Mouse (Mus musculus) stomach, embryonic 14.5 days (tissue): ENCODE results near the gene Slc10a6. TPM values are rescaled to one million over a fixed set of nuclear protein-coding genes. Genes with fewer than 3 reads are reported as not detected.

Source experiments
- ATAC-seq: fragments of 200-750 bp; cut with Nextera tagmentation; 2 replicates; pipeline ENCODE4 v1.8.0; 2017; ENCODE audit warnings: low read depth, moderate TSS enrichment; ENCODE audit not compliant: insufficient number of reproducible peaks, insufficient read depth, low FRiP score
- H3K27ac ChIP-seq: fragments of 300-500 bp; sonication (generic); 2 replicates; pipeline ENCODE4 v1.5.1; 2014; ENCODE audit warnings: mild to moderate bottlenecking, low read length, moderate library complexity, mixed read lengths
- H3K27me3 ChIP-seq: fragments of 300-500 bp; sonication (generic); 2 replicates; pipeline ENCODE4 v1.6.1; 2014; ENCODE audit warnings: low read length, control low read depth, mixed read lengths; ENCODE audit not compliant: control insufficient read depth, insufficient read depth
- H3K36me3 ChIP-seq: fragments of 300-500 bp; sonication (generic); 2 replicates; pipeline ENCODE4 v1.6.1; 2014; ENCODE audit warnings: mild to moderate bottlenecking, control low read depth, low read length, moderate library complexity, mixed read lengths; ENCODE audit not compliant: control insufficient read depth, insufficient read depth
- H3K4me1 ChIP-seq: fragments of 300-500 bp; sonication (generic); 2 replicates; pipeline ENCODE4 v1.6.1; 2014; ENCODE audit warnings: low read length, control low read depth, mixed read lengths; ENCODE audit not compliant: control insufficient read depth, insufficient read depth
- H3K4me2 ChIP-seq: fragments of 300-500 bp; sonication (generic); replicated peaks from 2 replicates; pipeline ENCODE4 v1.6.1; 2014; ENCODE audit warnings: low read depth, low read length, control low read depth
- H3K4me3 ChIP-seq: fragments of 300-500 bp; sonication (generic); 2 replicates; pipeline ENCODE4 v1.5.1; 2014; ENCODE audit warnings: low read depth, low read length, control low read depth
- H3K9ac ChIP-seq: fragments of 300-500 bp; sonication (generic); replicated peaks from 2 replicates; pipeline ENCODE4 v1.6.1; 2014; ENCODE audit warnings: low read depth, mild to moderate bottlenecking, control low read depth, low read length, moderate library complexity, mixed read lengths
- H3K9me3 ChIP-seq: fragments of 300-500 bp; sonication (generic); 2 replicates; pipeline ENCODE4 v1.6.1; 2016; ENCODE audit warnings: low read depth, low read length, control low read depth; ENCODE audit not compliant: control insufficient read depth
- WGBS: fragments of 180-500 bp; shearing (Covaris S2); extraction: QIAGEN DNeasy Blood & Tissue Kit; methylation state at CpG from one replicate; pipeline ENCODE4 v1.1.7; 2014; 5-methylcytosine and 5-hydroxymethylcytosine counted together
- polyA plus RNA-seq: library from polyadenylated mRNA; unstranded; fragments of >200 nt; fragmentation: Nextera tagmentation; extraction: Ambion mirVana; gene quantifications from 2 replicates; pipeline ENCODE4 v1.2.1, GENCODE M21; 2014

Slc10a6 gene
- polyA plus RNA-seq, 1 experiment from 2014 or later, result 0.49 TPM

- Histone ChIP-seq H3K27ac (peak overlapping the region; percentile 23; the same call in 1 of the 2 replicates), H3K4me2 (no peak overlapping the region), H3K9me3 (no peaks in the 10 kb centered on the region), H3K27me3 (no peaks in the 10 kb centered on the region), H3K4me3 (no peak overlapping the region), H3K9ac (no peak overlapping the region), H3K4me1 (peaks cover 7% of the 10 kb centered on the region), H3K36me3 (no peaks in the 10 kb centered on the region)
- WGBS, result 65% methylated on average over 9 of the region's 9 CpGs
- ATAC-seq, result no peak
These were observed 814 bp upstream of the Slc10a6 start for GRCm38 (mm10) chr5:103629854-103630580.

GRCm38 (mm10) chr5:103628499-103628898, 704 bp downstream of the Slc10a6 start:
- Histone ChIP-seq H3K4me3 (no peak overlapping the region), H3K27me3 (no peaks in the 10 kb centered on the region), H3K9me3 (no peaks in the 10 kb centered on the region), H3K36me3 (no peaks in the 10 kb centered on the region), H3K9ac (no peak overlapping the region), H3K4me1 (peaks cover 7% of the 10 kb centered on the region), H3K4me2 (no peak overlapping the region), H3K27ac (no peak overlapping the region)
- WGBS, result 75% methylated on average over 6 of the region's 6 CpGs
- ATAC-seq, result no peak

- H3K27ac ChIP-seq, result no peak overlapping the region
- no peaks in the 10 kb centered on the region for H3K27me3 ChIP-seq
- H3K4me3 ChIP-seq, result no peak overlapping the region
- H3K36me3 ChIP-seq, result no peaks in the 10 kb centered on the region
- no peak overlapping the region for H3K9ac ChIP-seq
- no peak overlapping the region for H3K4me2 ChIP-seq
- no peaks in the 10 kb centered on the region for H3K9me3 ChIP-seq
- WGBS, result 87% methylated on average over 5 of the region's 5 CpGs
- peaks cover 8% of the 10 kb centered on the region for H3K4me1 ChIP-seq
- no peak for ATAC-seq
These were observed 4.4 kb downstream of the Slc10a6 start for GRCm38 (mm10) chr5:103624831-103625230.

DNA sequence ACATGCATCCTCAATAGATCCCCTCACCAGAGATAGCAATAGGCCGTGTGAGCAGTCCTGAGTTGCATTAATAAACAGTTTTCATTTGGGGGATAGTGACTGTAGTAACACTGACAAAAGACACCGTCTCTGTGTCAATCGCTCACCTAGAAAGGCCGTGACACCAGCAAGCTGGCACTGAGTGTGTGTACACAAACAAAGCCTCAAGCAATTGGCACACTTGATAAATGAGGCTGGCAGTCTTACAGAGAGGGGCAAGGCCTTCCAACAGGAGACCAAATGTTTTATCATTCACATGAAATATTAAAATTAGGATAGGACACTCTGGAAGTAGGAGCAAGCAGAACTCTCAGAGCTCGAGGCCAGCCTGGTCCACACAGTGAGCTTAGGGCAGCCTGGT, 6.9 kb downstream of the Slc10a6 start:
- H3K4me1 ChIP-seq, result peaks cover 6% of the 10 kb centered on the region; the same call in 1 of the 2 replicates
- ATAC-seq, result no peak

DNA sequence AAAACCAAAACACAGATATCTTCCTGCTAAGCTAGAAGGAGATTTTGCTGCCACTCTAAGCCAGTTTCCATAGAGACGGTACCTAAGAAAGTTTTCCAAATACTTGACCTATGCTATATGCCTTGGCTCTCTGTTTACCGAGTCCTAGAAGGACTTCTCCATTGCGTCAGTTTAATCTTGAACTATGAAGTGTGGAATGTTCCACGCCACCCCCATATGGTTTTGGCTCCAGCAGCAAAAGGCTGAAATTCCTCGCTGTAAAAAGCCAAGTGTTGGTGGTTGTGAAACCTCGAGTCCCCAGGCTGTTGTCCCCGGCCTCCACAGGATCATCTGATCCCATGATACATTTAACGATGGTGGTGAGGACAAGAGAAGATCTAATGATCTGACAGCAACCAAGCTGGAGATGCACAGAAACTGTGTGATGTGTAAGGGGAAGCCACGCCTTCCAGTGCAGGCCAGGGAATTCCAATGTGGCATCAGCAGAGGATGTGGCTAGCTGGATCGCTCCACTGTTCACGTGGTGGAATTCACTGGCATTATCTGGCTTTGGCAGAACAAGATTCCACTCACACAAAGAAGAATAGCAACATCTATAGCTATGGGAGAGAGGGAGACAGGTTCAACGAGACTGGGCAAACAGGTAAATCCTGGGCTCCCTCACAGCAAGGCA, 8.8 kb downstream of the Slc10a6 start:
- Histone ChIP-seq H3K4me2 (no peak overlapping the region), H3K27ac (peak overlapping the region; percentile 44; the same call in 1 of the 2 replicates), H3K4me1 (peaks cover 6% of the 10 kb centered on the region; the same call in 1 of the 2 replicates), H3K4me3 (no peak overlapping the region), H3K36me3 (no peaks in the 10 kb centered on the region), H3K9me3 (no peaks in the 10 kb centered on the region), H3K9ac (no peak overlapping the region), H3K27me3 (no peaks in the 10 kb centered on the region)
- 52% methylated on average over 12 of the region's 12 CpGs for WGBS
- ATAC-seq, result no peak

More for the DNA sequence above, 6.9 kb downstream of the Slc10a6 start:
- H3K27me3 ChIP-seq, result no peaks in the 10 kb centered on the region
- H3K4me3 ChIP-seq, result no peak overlapping the region
- no peak overlapping the region for H3K9ac ChIP-seq
- no peak overlapping the region for H3K4me2 ChIP-seq
- 72% methylated on average over 5 of the region's 5 CpGs for WGBS
- no peaks in the 10 kb centered on the region for H3K36me3 ChIP-seq
- H3K9me3 ChIP-seq, result no peaks in the 10 kb centered on the region
- H3K27ac ChIP-seq, result no peak overlapping the region

- no peak overlapping the region for H3K4me3 ChIP-seq
- H3K9ac ChIP-seq, result no peak overlapping the region
- ATAC-seq, result no peak
- no peaks in the 10 kb centered on the region for H3K36me3 ChIP-seq
- peaks cover 6% of the 10 kb centered on the region; the same call in 1 of the 2 replicates for H3K4me1 ChIP-seq
- 72% methylated on average over 9 of the region's 9 CpGs for WGBS
- no peaks in the 10 kb centered on the region for H3K9me3 ChIP-seq
- no peaks in the 10 kb centered on the region for H3K27me3 ChIP-seq
- H3K4me2 ChIP-seq, result no peak overlapping the region
- no peak overlapping the region for H3K27ac ChIP-seq
These were observed 12.0 kb downstream of the Slc10a6 start for GRCm38 (mm10) chr5:103617191-103617590.

GRCm38 (mm10) chr5:103614356-103614755, 14.8 kb downstream of the Slc10a6 start:
- no peaks in the 10 kb centered on the region for H3K27me3 ChIP-seq
- 86% methylated on average over 7 of the region's 7 CpGs for WGBS
- H3K36me3 ChIP-seq, result no peaks in the 10 kb centered on the region
- H3K4me2 ChIP-seq, result no peak overlapping the region
- no peak overlapping the region for H3K4me3 ChIP-seq
- no peak overlapping the region for H3K9ac ChIP-seq
- no peak for ATAC-seq
- H3K27ac ChIP-seq, result no peak overlapping the region
- H3K4me1 ChIP-seq, result no peaks in the 10 kb centered on the region
- no peaks in the 10 kb centered on the region for H3K9me3 ChIP-seq

DNA sequence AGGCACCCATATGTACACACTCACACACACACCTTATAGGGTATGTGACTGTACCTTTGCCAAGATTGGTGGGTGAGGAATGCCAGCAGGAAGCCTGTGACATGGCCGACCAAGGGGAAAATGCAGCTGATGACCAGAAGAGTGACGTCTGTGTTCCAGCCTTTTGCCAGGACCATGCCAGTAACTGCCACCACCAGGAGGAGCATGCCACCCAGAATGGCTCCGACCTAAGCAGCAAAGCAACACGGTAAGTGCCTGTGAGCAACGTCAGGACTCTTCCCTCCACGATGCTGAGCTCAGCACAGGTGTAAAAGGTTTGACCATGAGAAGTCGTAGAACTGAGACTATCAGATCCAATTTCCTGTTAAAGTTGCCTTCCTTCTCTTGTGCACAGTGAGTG, 16.9 kb downstream of the Slc10a6 start:
- ATAC-seq, result no peak
- Histone ChIP-seq H3K9ac (no peak overlapping the region), H3K4me1 (no peaks in the 10 kb centered on the region), H3K9me3 (no peaks in the 10 kb centered on the region), H3K27me3 (no peaks in the 10 kb centered on the region), H3K4me3 (no peak overlapping the region), H3K4me2 (no peak overlapping the region), H3K27ac (no peak overlapping the region), H3K36me3 (no peaks in the 10 kb centered on the region)
- WGBS, result 79% methylated on average over 7 of the region's 7 CpGs
